Mouse (Mus musculus) stomach, embryonic 14.5 days (tissue): Measurements from ENCODE around the gene Inpp5d. TPM values are rescaled to one million over a fixed set of nuclear protein-coding genes. Genes with fewer than 3 reads are reported as not detected.

Source experiments
- ATAC-seq: fragments of 200-750 bp; cut with Nextera tagmentation; 2 replicates; pipeline ENCODE4 v1.8.0; 2017; ENCODE audit warnings: low read depth, moderate TSS enrichment; ENCODE audit not compliant: insufficient number of reproducible peaks, insufficient read depth, low FRiP score
- H3K27ac ChIP-seq: fragments of 300-500 bp; sonication (generic); 2 replicates; pipeline ENCODE4 v1.5.1; 2014; ENCODE audit warnings: mild to moderate bottlenecking, low read length, moderate library complexity, mixed read lengths
- H3K27me3 ChIP-seq: fragments of 300-500 bp; sonication (generic); 2 replicates; pipeline ENCODE4 v1.6.1; 2014; ENCODE audit warnings: low read length, control low read depth, mixed read lengths; ENCODE audit not compliant: control insufficient read depth, insufficient read depth
- H3K36me3 ChIP-seq: fragments of 300-500 bp; sonication (generic); 2 replicates; pipeline ENCODE4 v1.6.1; 2014; ENCODE audit warnings: mild to moderate bottlenecking, control low read depth, low read length, moderate library complexity, mixed read lengths; ENCODE audit not compliant: control insufficient read depth, insufficient read depth
- H3K4me1 ChIP-seq: fragments of 300-500 bp; sonication (generic); 2 replicates; pipeline ENCODE4 v1.6.1; 2014; ENCODE audit warnings: low read length, control low read depth, mixed read lengths; ENCODE audit not compliant: control insufficient read depth, insufficient read depth
- H3K4me2 ChIP-seq: fragments of 300-500 bp; sonication (generic); replicated peaks from 2 replicates; pipeline ENCODE4 v1.6.1; 2014; ENCODE audit warnings: low read depth, low read length, control low read depth
- H3K4me3 ChIP-seq: fragments of 300-500 bp; sonication (generic); 2 replicates; pipeline ENCODE4 v1.5.1; 2014; ENCODE audit warnings: low read depth, low read length, control low read depth
- H3K9ac ChIP-seq: fragments of 300-500 bp; sonication (generic); replicated peaks from 2 replicates; pipeline ENCODE4 v1.6.1; 2014; ENCODE audit warnings: low read depth, mild to moderate bottlenecking, control low read depth, low read length, moderate library complexity, mixed read lengths
- H3K9me3 ChIP-seq: fragments of 300-500 bp; sonication (generic); 2 replicates; pipeline ENCODE4 v1.6.1; 2016; ENCODE audit warnings: low read depth, low read length, control low read depth; ENCODE audit not compliant: control insufficient read depth
- whole genome bisulfite sequencing: fragments of 180-500 bp; shearing (Covaris S2); extraction: QIAGEN DNeasy Blood & Tissue Kit; methylation state at CpG from one replicate; pipeline ENCODE4 v1.1.7; 2014; 5-methylcytosine and 5-hydroxymethylcytosine counted together
- polyA plus RNA-seq: library from polyadenylated mRNA; unstranded; fragments of >200 nt; fragmentation: Nextera tagmentation; extraction: Ambion mirVana; gene quantifications from 2 replicates; pipeline ENCODE4 v1.2.1, GENCODE M21; 2014

The Inpp5d gene
- polyA plus RNA-seq, 1 experiment from 2014 or later: 5.3 TPM

DNA sequence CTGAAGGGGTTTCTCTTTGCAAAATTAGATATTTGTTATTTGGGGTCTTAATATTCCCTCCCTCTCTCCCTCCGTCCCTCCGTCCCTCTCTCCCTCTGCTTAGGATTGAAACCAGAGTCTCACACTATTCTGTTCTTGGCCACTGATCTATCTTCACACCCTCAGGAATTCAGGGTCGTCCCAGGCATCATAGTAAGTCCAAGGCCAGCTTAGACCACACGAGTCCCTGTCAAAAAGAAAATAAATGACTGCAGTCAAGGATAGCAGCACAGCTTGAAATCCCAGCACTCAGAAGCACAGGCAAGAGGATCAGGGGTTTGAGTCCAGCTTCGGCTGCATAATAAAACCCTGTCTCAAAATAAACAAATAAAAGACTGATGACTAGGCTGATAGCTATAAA lies 35.0 kb downstream of the Inpp5d start:
- no peaks in the 10 kb centered on the region for H3K27me3 ChIP-seq
- H3K27ac ChIP-seq: no peak overlapping the region
- H3K36me3 ChIP-seq: no peaks in the 10 kb centered on the region
- H3K9me3 ChIP-seq: no peaks in the 10 kb centered on the region
- ATAC-seq: no peak
- H3K4me1 ChIP-seq: no peaks in the 10 kb centered on the region
- WGBS: 34% methylated on average over 5 of the region's 5 CpGs
- no peak overlapping the region for H3K4me3 ChIP-seq
- no peak overlapping the region for H3K4me2 ChIP-seq
- no peak overlapping the region for H3K9ac ChIP-seq

DNA sequence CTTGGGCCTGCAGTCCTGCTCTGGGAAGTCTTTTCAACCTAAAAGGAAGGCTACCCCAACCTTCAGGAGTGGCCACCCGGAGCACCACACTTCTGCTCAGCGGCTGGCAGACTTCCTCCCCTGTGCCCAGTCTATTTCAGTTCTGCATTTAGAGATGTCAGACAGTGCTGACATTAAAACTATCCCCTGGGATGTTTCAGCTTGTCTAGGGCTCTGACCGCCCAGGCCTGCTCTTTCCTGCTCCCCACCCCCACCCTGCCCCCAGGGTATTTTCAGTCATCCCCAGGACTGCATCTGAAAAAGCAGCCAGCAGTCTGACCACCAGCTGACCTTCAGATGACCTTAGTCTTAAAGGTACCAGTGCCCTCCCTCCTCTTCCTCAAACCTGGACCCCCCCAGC lies 38.0 kb downstream of the Inpp5d start:
- Histone ChIP-seq H3K9ac (no peak overlapping the region), H3K36me3 (no peaks in the 10 kb centered on the region), H3K4me2 (no peak overlapping the region), H3K4me3 (no peak overlapping the region), H3K27me3 (no peaks in the 10 kb centered on the region), H3K27ac (no peak overlapping the region), H3K9me3 (no peaks in the 10 kb centered on the region), H3K4me1 (no peaks in the 10 kb centered on the region)
- 71% methylated on average over 3 of the region's 3 CpGs for WGBS
- ATAC-seq: no peak

DNA sequence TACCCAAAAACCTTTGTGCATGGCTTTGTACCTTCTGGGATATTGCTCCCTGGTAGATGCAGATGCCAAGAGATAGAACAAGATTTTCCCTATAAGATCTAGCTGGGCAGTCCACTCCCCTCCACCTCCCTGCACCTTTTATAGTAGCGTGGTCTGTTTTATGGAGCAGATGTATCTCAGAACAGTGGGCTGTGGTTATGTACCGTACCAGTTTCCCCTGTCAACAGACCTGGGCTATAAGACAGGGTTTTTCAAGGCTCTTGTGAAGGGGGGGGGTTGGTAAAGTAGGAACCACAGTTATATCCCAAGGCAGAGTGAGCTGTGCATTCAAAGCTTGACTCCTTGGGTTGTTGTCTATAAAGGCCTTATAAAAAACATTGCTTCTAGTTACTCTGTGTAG lies 38.4 kb downstream of the Inpp5d start:
- Histone ChIP-seq H3K4me3 (no peak overlapping the region), H3K4me1 (no peaks in the 10 kb centered on the region), H3K27ac (no peak overlapping the region), H3K9me3 (no peaks in the 10 kb centered on the region), H3K4me2 (no peak overlapping the region), H3K36me3 (no peaks in the 10 kb centered on the region), H3K9ac (no peak overlapping the region), H3K27me3 (no peaks in the 10 kb centered on the region)
- no peak for ATAC-seq
- 89% methylated on average over 2 of the region's 2 CpGs for WGBS

DNA sequence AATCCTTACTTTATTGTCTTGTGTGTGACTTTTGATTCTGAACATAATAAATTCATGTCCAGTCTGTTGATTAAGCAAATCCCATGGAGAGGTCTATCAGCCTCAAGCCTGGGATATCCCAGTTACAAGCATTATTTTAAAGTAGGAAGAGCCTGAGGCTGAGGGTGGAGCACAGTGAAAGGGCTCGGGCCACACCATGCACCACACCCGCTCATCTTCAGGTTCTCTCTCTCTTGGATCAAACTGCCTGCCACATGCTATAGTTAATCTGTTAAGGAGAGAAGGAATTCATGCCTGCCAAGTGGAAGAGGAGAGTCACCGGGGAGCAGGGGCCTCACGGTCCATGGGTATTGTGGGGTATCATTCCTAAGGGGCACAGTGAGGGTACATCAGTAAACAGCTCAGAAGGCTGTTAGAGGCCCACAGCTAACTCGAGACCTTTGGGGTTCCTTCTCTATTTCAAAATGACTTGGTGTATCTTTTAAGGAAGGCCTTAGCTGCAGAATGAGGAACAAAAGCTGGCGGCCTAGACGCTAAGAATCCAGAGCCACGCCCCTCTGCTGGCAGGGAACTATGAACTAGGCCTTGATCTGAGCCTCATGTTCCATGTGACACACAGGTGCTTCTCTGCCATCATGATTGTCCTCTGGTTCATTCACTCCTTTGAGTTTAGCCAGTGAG lies 39.0 kb downstream of the Inpp5d start:
- no peak overlapping the region for H3K4me2 ChIP-seq
- no peaks in the 10 kb centered on the region for H3K36me3 ChIP-seq
- no peak overlapping the region for H3K4me3 ChIP-seq
- no peak overlapping the region for H3K9ac ChIP-seq
- H3K27me3 ChIP-seq: no peaks in the 10 kb centered on the region
- 74% methylated on average over 8 of the region's 8 CpGs for WGBS
- no peak overlapping the region for H3K27ac ChIP-seq
- H3K9me3 ChIP-seq: no peaks in the 10 kb centered on the region
- H3K4me1 ChIP-seq: no peaks in the 10 kb centered on the region
- ATAC-seq: no peak

DNA sequence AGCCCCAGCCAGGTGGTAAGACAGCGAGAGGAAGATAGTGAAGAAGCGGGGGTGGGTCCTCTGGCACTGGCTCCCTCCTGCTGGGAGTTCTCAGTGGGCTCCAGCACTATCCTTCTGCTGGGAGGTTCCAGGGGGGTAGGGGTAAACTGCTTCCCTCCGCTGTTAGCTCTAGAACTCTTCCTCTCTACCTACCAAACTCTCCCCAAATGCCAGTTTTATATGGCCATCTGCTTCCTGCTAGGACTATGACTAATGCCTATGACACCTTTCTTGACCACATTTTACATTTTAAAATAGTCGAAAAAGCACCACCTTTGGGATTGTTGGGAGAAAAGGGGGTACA lies 39.5 kb downstream of the Inpp5d start:
- Histone ChIP-seq H3K4me2 (no peak overlapping the region), H3K36me3 (no peaks in the 10 kb centered on the region), H3K27me3 (no peaks in the 10 kb centered on the region), H3K9ac (no peak overlapping the region), H3K4me3 (no peak overlapping the region), H3K4me1 (no peaks in the 10 kb centered on the region), H3K9me3 (no peaks in the 10 kb centered on the region), H3K27ac (no peak overlapping the region)
- ATAC-seq: no peak
- 87% methylated on average over 4 of the region's 4 CpGs for whole genome bisulfite sequencing

DNA sequence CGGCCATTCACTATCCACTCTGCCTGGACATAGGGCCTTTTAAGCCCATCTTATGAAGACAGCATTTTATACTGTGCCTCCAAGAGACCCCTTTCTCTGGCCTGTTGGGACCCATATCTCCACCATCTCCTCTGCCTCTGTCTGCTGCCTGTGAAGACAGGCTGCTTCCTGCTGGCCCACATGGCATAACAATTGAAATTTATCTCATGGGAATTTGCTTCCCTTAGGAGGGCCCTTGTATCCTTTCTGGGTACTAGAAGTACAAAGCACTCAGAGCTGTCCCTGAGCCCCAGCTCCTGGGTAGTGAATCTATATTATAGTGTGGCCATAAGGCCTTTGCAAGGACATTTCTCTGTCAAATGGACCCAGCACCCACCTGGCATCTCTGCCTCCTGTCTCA lies 40.6 kb downstream of the Inpp5d start:
- Histone ChIP-seq H3K27ac (no peak overlapping the region), H3K4me3 (no peak overlapping the region), H3K4me2 (no peak overlapping the region), H3K4me1 (no peaks in the 10 kb centered on the region), H3K36me3 (no peaks in the 10 kb centered on the region), H3K27me3 (no peaks in the 10 kb centered on the region), H3K9ac (no peak overlapping the region), H3K9me3 (no peaks in the 10 kb centered on the region)
- ATAC-seq: no peak
- WGBS: 96% methylated on average over 1 of the region's 1 CpGs

DNA sequence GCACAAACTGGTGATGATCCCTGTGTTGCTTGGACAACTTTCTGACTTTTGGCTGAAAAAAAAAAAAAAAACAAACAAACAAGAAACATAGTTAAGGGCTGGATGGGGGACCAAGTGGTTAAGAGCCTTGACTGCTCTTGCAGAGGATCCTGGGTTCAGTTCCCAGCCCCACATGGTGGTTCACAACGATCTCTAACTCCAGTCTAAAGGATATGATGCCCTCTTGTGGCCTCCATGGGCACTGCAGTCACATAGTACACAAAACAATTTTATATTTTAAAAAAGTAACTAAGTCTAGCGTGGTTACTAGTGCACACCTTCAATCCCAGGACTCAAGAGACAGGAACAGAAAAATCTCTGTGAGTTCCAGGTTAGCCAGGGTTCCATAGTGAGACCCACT lies 43.9 kb downstream of the Inpp5d start:
- H3K4me1 ChIP-seq: no peaks in the 10 kb centered on the region
- WGBS: 84% methylated on average over 2 of the region's 2 CpGs
- H3K9ac ChIP-seq: no peak overlapping the region
- H3K9me3 ChIP-seq: no peaks in the 10 kb centered on the region
- H3K27ac ChIP-seq: no peak overlapping the region
- H3K36me3 ChIP-seq: no peaks in the 10 kb centered on the region
- no peak for ATAC-seq
- no peaks in the 10 kb centered on the region for H3K27me3 ChIP-seq
- H3K4me2 ChIP-seq: no peak overlapping the region
- H3K4me3 ChIP-seq: no peak overlapping the region

DNA sequence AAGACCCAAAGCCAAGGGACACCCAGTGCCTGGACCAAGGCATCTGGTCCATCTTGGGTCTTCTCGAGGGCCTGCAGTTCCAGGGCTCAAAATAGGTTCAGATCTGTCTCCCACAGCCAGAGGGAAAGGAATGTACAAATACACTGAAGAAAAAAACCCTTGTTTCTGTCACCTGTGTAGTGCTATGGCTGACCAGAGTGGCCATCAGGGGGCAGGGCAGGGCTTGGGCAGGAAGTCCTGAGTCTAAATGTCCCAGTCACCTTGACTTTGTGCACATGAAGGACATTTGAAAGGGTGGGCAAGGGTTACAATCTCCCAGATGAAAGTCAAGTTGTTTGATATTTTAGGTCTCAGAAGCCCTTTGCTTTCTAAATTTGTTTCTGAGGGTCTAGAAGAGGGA lies 46.9 kb downstream of the Inpp5d start:
- WGBS: 52% methylated on average over 1 of the region's 1 CpGs
- Histone ChIP-seq H3K27me3 (no peaks in the 10 kb centered on the region), H3K27ac (no peak overlapping the region), H3K36me3 (no peaks in the 10 kb centered on the region), H3K9me3 (no peaks in the 10 kb centered on the region), H3K4me1 (no peaks in the 10 kb centered on the region), H3K4me2 (no peak overlapping the region), H3K9ac (no peak overlapping the region), H3K4me3 (no peak overlapping the region)
- no peak for ATAC-seq

DNA sequence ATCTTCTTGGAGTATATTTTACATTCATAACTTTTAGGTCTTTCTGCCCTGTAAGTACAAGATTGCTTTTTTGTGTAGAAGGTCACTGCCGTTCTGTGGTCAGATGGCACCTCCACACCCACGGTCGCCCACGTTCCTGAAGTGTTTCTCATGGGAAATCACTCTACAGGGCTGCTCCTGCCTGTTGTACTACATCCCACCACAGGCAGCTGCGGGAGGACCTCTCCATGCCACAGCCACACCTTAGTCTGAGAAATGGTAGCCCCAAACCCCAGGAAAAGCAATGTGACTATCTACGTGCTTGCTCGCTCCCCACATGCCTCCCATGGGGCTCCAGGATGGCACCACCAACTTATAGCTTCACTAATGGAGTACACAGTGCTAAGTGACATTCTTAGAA lies 48.2 kb downstream of the Inpp5d start:
- Histone ChIP-seq H3K36me3 (no peaks in the 10 kb centered on the region), H3K27ac (no peak overlapping the region), H3K4me1 (no peaks in the 10 kb centered on the region), H3K9ac (no peak overlapping the region), H3K4me3 (no peak overlapping the region), H3K9me3 (no peaks in the 10 kb centered on the region), H3K4me2 (no peak overlapping the region), H3K27me3 (no peaks in the 10 kb centered on the region)
- WGBS: 88% methylated on average over 7 of the region's 7 CpGs
- no peak for ATAC-seq
